Mouse (Mus musculus) embryonic facial prominence, embryonic 14.5 days (tissue): Measurements from ENCODE around the gene Lmna. TPM values are rescaled to one million over a fixed set of nuclear protein-coding genes. Genes with fewer than 3 reads are reported as not detected.

Source experiments
- ATAC-seq: fragments of 200-750 bp; cut with Nextera tagmentation; 2 replicates; pipeline ENCODE4 v1.8.0; 2017; ENCODE audit warnings: low read depth, moderate number of reproducible peaks, moderate TSS enrichment
- DNase-seq: peaks from one replicate; pipeline ENCODE4 v3.0.0-alpha.2; 2015; ENCODE audit warnings: low spot score
- H3K27ac ChIP-seq: fragments of 300-500 bp; sonication (generic); replicated peaks from 2 replicates; pipeline ENCODE4 v1.5.1; 2014; ENCODE audit warnings: low read depth, mild to moderate bottlenecking, low read length, moderate library complexity
- H3K27me3 ChIP-seq: fragments of 300-500 bp; sonication (generic); replicated peaks from 2 replicates; pipeline ENCODE4 v1.6.1; 2014; ENCODE audit warnings: low read length; ENCODE audit not compliant: control insufficient read depth, insufficient read depth
- H3K36me3 ChIP-seq: fragments of 300-500 bp; sonication (generic); 2 replicates; pipeline ENCODE4 v1.6.1; 2014; ENCODE audit warnings: low read length, mixed read lengths; ENCODE audit not compliant: control insufficient read depth, insufficient read depth
- H3K4me1 ChIP-seq: fragments of 300-500 bp; sonication (generic); 2 replicates; pipeline ENCODE4 v1.6.1; 2014; ENCODE audit warnings: antibody characterized with exemption, low read length; ENCODE audit not compliant: control insufficient read depth, insufficient read depth
- H3K4me2 ChIP-seq: fragments of 300-500 bp; sonication (generic); 2 replicates; pipeline ENCODE4 v1.6.1; 2014; ENCODE audit warnings: low read depth, mild to moderate bottlenecking, low read length, moderate library complexity, mixed read lengths
- H3K4me3 ChIP-seq: fragments of 300-500 bp; sonication (generic); 2 replicates; pipeline ENCODE4 v1.5.1; 2014; ENCODE audit warnings: low read depth, mild to moderate bottlenecking, low read length
- H3K9ac ChIP-seq: fragments of 300-500 bp; sonication (generic); 2 replicates; pipeline ENCODE4 v1.6.1; 2014; ENCODE audit warnings: low read depth, mild to moderate bottlenecking, low read length, moderate library complexity, mixed read lengths
- H3K9me3 ChIP-seq: fragments of 300-500 bp; sonication (generic); 2 replicates; pipeline ENCODE4 v1.6.1; 2016; ENCODE audit warnings: low read length; ENCODE audit not compliant: control insufficient read depth
- WGBS: fragments of 180-500 bp; shearing (Covaris S2); extraction: QIAGEN DNeasy Blood & Tissue Kit; methylation state at CpG from one replicate; pipeline ENCODE4 v1.1.7; 2014; 5-methylcytosine and 5-hydroxymethylcytosine counted together
- microRNA counts: library from miRNA; unstranded; fragments of <30 nt; microRNA quantifications from one replicate; lab custom pipeline; 2017
- microRNA-seq: library from miRNA; unstranded; fragments of <30 nt; microRNA quantifications from one replicate; pipeline ENCODE4, GENCODE M21; 2016; ENCODE audit warnings: borderline number of aligned reads
- polyA plus RNA-seq: library from polyadenylated mRNA; unstranded; fragments of >200 nt; fragmentation: Nextera tagmentation; extraction: Ambion mirVana; gene quantifications from 2 replicates; pipeline ENCODE4 v1.2.1, GENCODE M21; 2014

The Lmna gene
- polyA plus RNA-seq, 1 experiment from 2014 or later, result 482 TPM

DNA sequence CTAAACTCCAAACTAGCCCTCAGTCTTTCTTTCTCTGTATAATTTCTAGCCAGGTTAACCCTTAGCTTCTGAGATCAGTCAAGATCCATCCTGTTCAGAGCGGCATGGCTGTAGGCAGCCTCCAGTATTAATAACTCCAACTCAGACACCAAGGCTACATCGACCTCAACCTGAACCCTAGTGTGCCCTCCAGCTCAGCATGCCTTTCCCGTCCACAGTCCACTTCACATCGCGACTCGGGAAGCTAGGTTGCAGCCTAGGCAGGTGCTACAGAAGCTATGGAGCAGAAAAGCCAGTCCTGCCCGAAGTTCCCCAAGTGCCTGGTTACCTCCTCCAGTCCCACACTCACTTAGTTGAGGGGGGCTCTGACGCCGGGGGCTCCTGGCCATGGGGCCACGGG, 72.3 kb downstream of the Lmna start:
- H3K9ac ChIP-seq, result 0 out of 2 replicates have a peak overlapping the region, but pooled peaks have one; percentile 50
- H3K4me1 ChIP-seq, result peaks cover 4% of the 10 kb centered on the region
- no peak overlapping the region for H3K27ac ChIP-seq
- no peak for DNase-seq
- no peaks in the 10 kb centered on the region for H3K36me3 ChIP-seq
- no peak overlapping the region; the same call in 1 of the 2 replicates for H3K4me3 ChIP-seq
- peak overlapping the region; percentile 52; the same call in 1 of the 2 replicates for H3K4me2 ChIP-seq
- WGBS, result 76% methylated on average over 10 of the region's 10 CpGs
- ATAC-seq, result no peak
- H3K27me3 ChIP-seq, result no peaks in the 10 kb centered on the region
- H3K9me3 ChIP-seq, result no peaks in the 10 kb centered on the region

DNA sequence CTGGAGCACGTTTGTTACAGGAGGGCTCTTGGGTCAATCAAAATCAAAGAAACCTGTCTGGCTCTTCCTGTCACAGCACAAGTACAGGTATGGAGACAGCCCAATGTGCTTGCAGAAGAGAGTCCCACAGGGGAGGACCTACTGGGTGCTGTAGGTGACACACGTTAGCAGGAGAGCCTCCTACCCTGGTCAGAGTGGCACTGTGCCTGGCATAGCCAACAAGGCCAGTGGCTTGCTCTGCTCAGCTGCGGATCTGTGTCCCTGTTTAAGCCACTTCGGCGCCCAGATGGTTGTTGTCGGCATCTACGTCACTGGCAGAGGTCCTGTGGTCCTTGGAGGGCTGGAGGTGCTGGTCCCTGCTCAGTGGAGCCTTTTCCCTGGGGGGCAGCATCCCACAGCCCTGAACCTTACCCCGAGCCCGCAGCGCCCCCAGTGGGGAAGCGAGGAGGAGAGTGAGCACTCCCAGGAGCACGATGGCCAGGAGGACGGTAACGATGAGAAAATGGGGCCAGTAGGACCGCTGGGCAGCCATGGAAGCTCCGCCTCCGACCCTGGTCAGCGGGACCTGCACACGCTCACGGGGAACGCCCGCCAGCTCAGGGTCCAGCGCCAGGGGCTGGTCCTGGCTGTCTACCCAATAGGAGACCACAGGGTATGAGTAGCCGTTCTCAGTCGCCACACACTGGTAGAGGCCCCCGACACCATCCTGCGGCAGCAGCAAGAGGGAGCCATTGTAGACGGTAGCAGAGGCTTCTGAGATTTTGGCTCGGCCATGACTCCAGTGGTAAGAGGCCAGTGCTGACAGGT, 73.2 kb downstream of the Lmna start:
- Histone ChIP-seq H3K27me3 (no peaks in the 10 kb centered on the region), H3K4me1 (peaks cover 4% of the 10 kb centered on the region), H3K9ac (peak overlapping the region; percentile 50; the same call in 1 of the 2 replicates), H3K27ac (no peak overlapping the region), H3K36me3 (no peaks in the 10 kb centered on the region), H3K9me3 (no peaks in the 10 kb centered on the region), H3K4me3 (peak overlapping the region; percentile 29), H3K4me2 (peak overlapping the region; percentile 52)
- peak; percentile 72 for DNase-seq
- ATAC-seq, result peak; percentile 91
- 15% methylated on average over 18 of the region's 29 CpGs for WGBS

DNA sequence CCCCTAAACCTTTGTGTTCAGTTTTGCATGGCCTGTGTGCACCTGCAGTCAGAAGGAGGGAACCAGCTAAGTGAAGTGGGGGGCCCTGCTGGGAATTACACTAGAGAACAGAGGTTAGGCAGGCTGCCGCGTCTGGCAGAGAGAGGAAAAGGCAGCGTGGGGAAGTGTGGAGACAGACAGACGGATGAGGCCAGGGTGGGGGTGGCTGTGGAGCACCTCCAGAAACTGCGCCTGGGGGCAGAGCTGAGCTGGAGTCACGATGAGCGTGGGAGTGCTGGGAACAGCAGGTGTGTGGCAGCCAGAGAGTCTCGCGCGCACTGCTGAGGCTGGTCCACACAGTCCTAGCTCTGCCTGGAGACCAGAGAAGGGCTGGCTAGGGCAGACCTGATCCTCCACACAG, 74.2 kb downstream of the Lmna start:
- no peak overlapping the region for H3K4me3 ChIP-seq
- no peaks in the 10 kb centered on the region for H3K27me3 ChIP-seq
- H3K9ac ChIP-seq, result no peak overlapping the region
- no peak overlapping the region for H3K4me2 ChIP-seq
- H3K9me3 ChIP-seq, result no peaks in the 10 kb centered on the region
- no peak overlapping the region for H3K27ac ChIP-seq
- DNase-seq (no peak), ATAC-seq (no peak)
- peaks cover 4% of the 10 kb centered on the region for H3K4me1 ChIP-seq
- WGBS, result 46% methylated on average over 10 of the region's 10 CpGs
- H3K36me3 ChIP-seq, result no peaks in the 10 kb centered on the region

MicroRNA genes within 50 kb of the gene (microRNA counts, 519-probe panel; counts per million panel counts)
- 19.3 counts per million for microRNA mmu-miR-1905 (lab: Ali Mortazavi, UCI)

Small RNA genes lying within 50 kb of the gene (microRNA-seq; reads per million reads assigned to microRNA genes)
- gene Mir1905 (not detected), gene Mir7011 (not detected)

Other genes with a start within 250 kb of the Lmna start
- gene Gm38392, start 222.7 kb downstream of the Lmna start, polyA plus RNA-seq, result not detected in 2 replicates
- gene Tsacc, start 213.0 kb downstream of the Lmna start, polyA plus RNA-seq, result 9.8 and 11.1 TPM in 2 replicates
- gene Cct3, start 212.8 kb downstream of the Lmna start, polyA plus RNA-seq, result 492 and 493 TPM in 2 replicates
- gene Glmp, start 184.9 kb downstream of the Lmna start, polyA plus RNA-seq, result 127 and 131 TPM in 2 replicates
- 9.9 and 12.7 TPM in 2 replicates for gene Tmem79, start 173.8 kb downstream of the Lmna start, polyA plus RNA-seq
- 31.3 and 33.6 TPM in 2 replicates for gene Smg5, start 173.7 kb downstream of the Lmna start, polyA plus RNA-seq
- 7.3 and 9.2 TPM in 2 replicates for gene Paqr6, start 145.4 kb downstream of the Lmna start, polyA plus RNA-seq
- gene Bglap3, start 137.2 kb downstream of the Lmna start, polyA plus RNA-seq, result 1.5 and 4.6 TPM in 2 replicates
- gene Bglap2, start 131.3 kb downstream of the Lmna start, polyA plus RNA-seq, result 6.5 and 27.0 TPM in 2 replicates
- gene Bglap, start 125.5 kb downstream of the Lmna start, polyA plus RNA-seq, result 7.9 and 33.0 TPM in 2 replicates
- 87.0 and 99.7 TPM in 2 replicates for gene Pmf1, start 99.6 kb downstream of the Lmna start, polyA plus RNA-seq
- gene Slc25a44, start 84.8 kb downstream of the Lmna start, polyA plus RNA-seq, result 18.1 and 21.4 TPM in 2 replicates
- 9.5 and 10.1 TPM in 2 replicates for gene Sema4a, start 48.8 kb downstream of the Lmna start, polyA plus RNA-seq
- gene Mex3a, start 22.4 kb upstream of the Lmna start, polyA plus RNA-seq, result 21.5 and 24.7 TPM in 2 replicates
- 33.8 and 38.0 TPM in 2 replicates for gene Rab25, start 38.3 kb upstream of the Lmna start, polyA plus RNA-seq
- 97.9 and 107 TPM in 2 replicates for gene Lamtor2, start 43.1 kb upstream of the Lmna start, polyA plus RNA-seq
- 46.3 and 50.0 TPM in 2 replicates for gene Ubqln4, start 43.8 kb upstream of the Lmna start, polyA plus RNA-seq
- 289 and 337 TPM in 2 replicates for gene Ssr2, start 65.9 kb upstream of the Lmna start, polyA plus RNA-seq
- 88.0 and 88.7 TPM in 2 replicates for gene Arhgef2, start 96.0 kb upstream of the Lmna start, polyA plus RNA-seq
- gene Rxfp4, start 143.2 kb upstream of the Lmna start, polyA plus RNA-seq, result 0.18 TPM in 1 of 2 replicates, not detected in the other
- gene Khdc4, start 175.8 kb upstream of the Lmna start, polyA plus RNA-seq, result 66.4 and 70.3 TPM in 2 replicates
- 60.9 and 62.9 TPM in 2 replicates for gene Rit1, start 206.9 kb upstream of the Lmna start, polyA plus RNA-seq